In genomic region chr19:32311063-32311462, GRCm38 (mm10) we compare ENCODE assay signal across 21 mouse cellular contexts.
DNase-seq lines count a peak whose midpoint lies in the region; ATAC-seq lines count a peak whose summit lies in the region.
"Had no signal": no experiment of that assay in that cellular context is flagged by ENCODE, and none has a peak within 500 bp of the region (broad histone marks: within the 10 kb centered on the region; RNA-seq: fewer than 3 reads in every experiment).

No protein-coding gene starts in this region.

- no peaks in the 10 kb centered on the region; the same call in 1 of the 2 replicates for H3K36me3 ChIP-seq in kidney, embryonic 14.5 days (ENCODE audit: control insufficient read depth, insufficient read depth, low read length)
- H3K36me3 ChIP-seq: embryonic facial prominence, embryonic 15.5 days; forebrain, embryonic 10.5 days; heart, embryonic 12.5 days; hindbrain, embryonic 12.5 days had no signal

- 94% methylated on average over 3 of the region's 3 CpGs for WGBS in kidney, embryonic 14.5 days

- H3K4me3 ChIP-seq in kidney, embryonic 14.5 days (ENCODE audit: low read length): no peak overlapping the region
- H3K4me3 ChIP-seq: embryonic facial prominence, embryonic 15.5 days; erythroblast, embryonic 14.5 days; forebrain, embryonic 10.5 days; heart, embryonic 12.5 days; hindbrain, embryonic 12.5 days had no signal

- peak; percentile 87 for ATAC-seq in granulocyte monocyte progenitor cell, adult 5-6 weeks (replicated peaks; ENCODE audit: poor library complexity, severe bottlenecking)
- peak; percentile 65 for ATAC-seq in monocyte, adult 5-6 weeks (replicated peaks; ENCODE audit: insufficient number of reproducible peaks, low FRiP score, low TSS enrichment, poor library complexity, severe bottlenecking)
- no peak for ATAC-seq in kidney, embryonic 14.5 days (ENCODE audit: low FRiP score, low TSS enrichment)
- ATAC-seq: forebrain, embryonic 14.5 days; hindbrain, embryonic 16.5 days; inflammation-experienced regulatory T-cells, adult 6 months had no signal

- DNase-seq in lung, postnatal 36 days: peak; percentile 18
- DNase-seq in lung, adult 18-20 months: no peak
- DNase-seq in adrenal gland, adult 8-10 months: no peak
- DNase-seq in heart, adult 18-20 months: no peak
- DNase-seq: adrenal gland, postnatal 14 days; cerebellum, adult 18-20 months; cerebellum, adult 9-11 months; cerebellum, postnatal 36 days; gastrocnemius, postnatal 36 days; heart, postnatal 36 days had no signal

- H3K4me1 ChIP-seq in kidney, embryonic 14.5 days (ENCODE audit: control insufficient read depth, insufficient read depth, low read length): no peaks in the 10 kb centered on the region
- H3K4me1 ChIP-seq: forebrain, embryonic 10.5 days; hindbrain, embryonic 12.5 days had no signal

- H3K27me3 ChIP-seq in kidney, embryonic 14.5 days (ENCODE audit: control insufficient read depth, insufficient read depth, low read length): no peaks in the 10 kb centered on the region
- H3K27me3 ChIP-seq: embryonic facial prominence, embryonic 15.5 days; heart, embryonic 12.5 days; hindbrain, embryonic 12.5 days had no signal

- H3K9me3 ChIP-seq in kidney, embryonic 14.5 days (ENCODE audit: control insufficient read depth, low read length): no peaks in the 10 kb centered on the region
- H3K9me3 ChIP-seq: embryonic facial prominence, embryonic 15.5 days; forebrain, embryonic 10.5 days; heart, embryonic 12.5 days; hindbrain, embryonic 12.5 days had no signal

- H3K27ac ChIP-seq in kidney, embryonic 14.5 days (ENCODE audit: low read depth, low read length): no peak overlapping the region
- H3K27ac ChIP-seq: embryonic facial prominence, embryonic 15.5 days; forebrain, embryonic 10.5 days; hindbrain, embryonic 12.5 days had no signal

- H3K9ac ChIP-seq in kidney, embryonic 14.5 days (ENCODE audit: low read depth, low read length): no peak overlapping the region
- H3K9ac ChIP-seq: embryonic facial prominence, embryonic 15.5 days; heart, embryonic 12.5 days; hindbrain, embryonic 12.5 days had no signal

- H3K4me2 ChIP-seq in kidney, embryonic 14.5 days (replicated peaks; ENCODE audit: low read depth, low read length): no peak overlapping the region
- H3K4me2 ChIP-seq: embryonic facial prominence, embryonic 15.5 days; heart, embryonic 12.5 days; hindbrain, embryonic 12.5 days had no signal
